Mouse (Mus musculus) ovary, postnatal 36 days (tissue): Measurements from ENCODE around the gene Plcd3.

Experiments
- DNase-seq: peaks from one replicate; pipeline ENCODE4 v3.0.0; 2022; ENCODE audit warnings: low spot score, mixed read lengths

The Plcd3 gene

GRCm38 (mm10) chr11:103101481-103101865 lies at the start of gene Plcd3, which contains the start of gene Acbd4:
Gene Plcd3, minus strand, starts transcription at chr11:103101658.
Gene Acbd4, plus strand, starts transcription at chr11:103101682.
- DNase-seq: peak; percentile 84

- DNase-seq: no peak
Observed at GRCm38 (mm10) chr11:103149771-103150170, 48.3 kb upstream of the Plcd3 start.

- DNase-seq: no peak
Observed at GRCm38 (mm10) chr11:103147766-103148165, 46.3 kb upstream of the Plcd3 start.

GRCm38 (mm10) chr11:103146386-103146785 lies 44.9 kb upstream of the Plcd3 start:
- DNase-seq: no peak

- DNase-seq: peak; percentile 44
Observed at GRCm38 (mm10) chr11:103144309-103145285, 43.1 kb upstream of the Plcd3 start.

GRCm38 (mm10) chr11:103142441-103143182 lies 41.2 kb upstream of the Plcd3 start:
- peak; percentile 77 for DNase-seq

- DNase-seq: no peak
Observed at GRCm38 (mm10) chr11:103141944-103142255, 40.4 kb upstream of the Plcd3 start.

- peak; percentile 70 for DNase-seq
Observed at GRCm38 (mm10) chr11:103141101-103141943, 39.9 kb upstream of the Plcd3 start.

GRCm38 (mm10) chr11:103140763-103141100 lies 39.3 kb upstream of the Plcd3 start:
- DNase-seq: no peak

GRCm38 (mm10) chr11:103139951-103140762 lies 38.7 kb upstream of the Plcd3 start:
- no peak for DNase-seq

- DNase-seq: no peak
Observed at GRCm38 (mm10) chr11:103136039-103136577, 34.6 kb upstream of the Plcd3 start.

GRCm38 (mm10) chr11:103134221-103134620 lies 32.8 kb upstream of the Plcd3 start:
- DNase-seq: no peak

- no peak for DNase-seq
Observed at GRCm38 (mm10) chr11:103133456-103134185, 32.2 kb upstream of the Plcd3 start.

GRCm38 (mm10) chr11:103132576-103133455 lies 31.4 kb upstream of the Plcd3 start:
- DNase-seq: peak; percentile 99

GRCm38 (mm10) chr11:103131701-103132575 lies 30.5 kb upstream of the Plcd3 start, which contains the start of gene Hexim2:
Gene Hexim2, plus strand, starts transcription at chr11:103132429.
- peak; percentile 75 for DNase-seq

- no peak for DNase-seq
Observed at GRCm38 (mm10) chr11:103120315-103120714, 18.9 kb upstream of the Plcd3 start.

- no peak for DNase-seq
Observed at GRCm38 (mm10) chr11:103119609-103120008, 18.2 kb upstream of the Plcd3 start.

GRCm38 (mm10) chr11:103118866-103119265 lies 17.4 kb upstream of the Plcd3 start:
- DNase-seq: no peak
